Mouse (Mus musculus) heart, embryonic 10.5 days (tissue): ENCODE measurements around the gene Mfsd5. TPM values are rescaled to one million over a fixed set of nuclear protein-coding genes. Genes with fewer than 3 reads are reported as not detected.

Source experiments
- DNase-seq: peaks from one replicate; pipeline ENCODE4 v3.0.0-alpha.2; 2017; ENCODE audit warnings: low spot score
- H3K27ac ChIP-seq: fragments of 300-500 bp; sonication (generic); 2 replicates; pipeline ENCODE4 v1.5.1; 2016; ENCODE audit warnings: mild to moderate bottlenecking
- H3K27me3 ChIP-seq: fragments of 300-500 bp; sonication (generic); 2 replicates; pipeline ENCODE4 v1.6.1; 2016; ENCODE audit warnings: mild to moderate bottlenecking; ENCODE audit not compliant: poor library complexity, insufficient read depth, severe bottlenecking
- H3K36me3 ChIP-seq: fragments of 300-500 bp; sonication (generic); 2 replicates; pipeline ENCODE4 v1.6.1; 2016; ENCODE audit warnings: mild to moderate bottlenecking, moderate library complexity
- H3K4me1 ChIP-seq: fragments of 300-500 bp; sonication (generic); 2 replicates; pipeline ENCODE4 v1.6.1; 2016; ENCODE audit warnings: mild to moderate bottlenecking
- H3K4me3 ChIP-seq: fragments of 300-500 bp; sonication (generic); 2 replicates; pipeline ENCODE4 v1.5.1; 2016; ENCODE audit warnings: mild to moderate bottlenecking, moderate library complexity
- H3K9me3 ChIP-seq: fragments of 300-500 bp; sonication (generic); 2 replicates; pipeline ENCODE4 v1.6.1; 2016; ENCODE audit warnings: mild to moderate bottlenecking, moderate library complexity
- WGBS: fragments of 180-500 bp; shearing (Covaris S2); methylation state at CpG from one replicate; pipeline ENCODE4 v1.1.7; 2016; 5-methylcytosine and 5-hydroxymethylcytosine counted together
- polyA plus RNA-seq: library from polyadenylated mRNA; unstranded; fragments of >200 nt; fragmentation: Nextera tagmentation; extraction: Ambion mirVana; gene quantifications from 2 replicates; pipeline ENCODE4 v1.2.1, GENCODE M21; 2016

Gene Mfsd5
- polyA plus RNA-seq, 1 experiment from 2014 or later = 63.4 TPM

DNA sequence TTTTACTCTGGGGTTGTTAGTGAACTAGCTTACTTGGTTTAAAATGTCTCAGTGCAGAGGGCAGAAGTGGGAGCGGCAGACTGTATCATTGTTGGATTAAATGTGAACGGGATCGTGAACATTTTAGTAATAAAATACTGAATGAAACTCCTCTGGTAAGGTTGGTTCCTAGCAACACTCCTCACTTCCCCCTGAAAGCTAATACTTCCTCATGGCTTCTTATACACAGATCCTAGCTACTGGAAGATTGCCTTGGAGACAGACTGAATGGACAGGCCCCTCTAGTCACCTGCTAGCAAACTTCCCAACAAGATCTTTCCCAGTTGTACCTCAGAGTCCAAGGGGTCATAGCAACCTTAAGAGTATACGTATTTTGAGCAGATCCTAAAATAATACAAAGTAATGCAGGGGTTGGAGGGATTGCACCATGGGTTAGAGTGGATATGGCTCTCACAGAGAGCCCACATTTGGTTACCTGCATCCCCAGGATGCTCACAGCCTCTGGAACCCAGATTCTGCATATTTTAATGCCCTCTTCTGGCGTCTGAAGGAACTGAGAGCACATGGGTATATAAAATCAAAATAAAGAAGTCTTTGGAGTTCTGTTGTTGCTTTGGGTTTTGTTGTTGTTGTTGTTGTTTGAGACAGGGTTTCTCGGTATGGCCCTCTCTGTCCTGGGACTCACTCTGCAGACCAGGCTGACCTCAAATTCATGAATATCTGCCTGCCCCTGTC lies 5.1 kb upstream of the Mfsd5 start:
- Histone ChIP-seq H3K27ac (no peak overlapping the region), H3K9me3 (no peaks in the 10 kb centered on the region), H3K4me3 (no peak overlapping the region), H3K4me1 (peaks cover 20% of the 10 kb centered on the region), H3K36me3 (no peaks in the 10 kb centered on the region), H3K27me3 (peaks cover 24% of the 10 kb centered on the region)
- no peak for DNase-seq
- 65% methylated on average over 6 of the region's 6 CpGs for WGBS

DNA sequence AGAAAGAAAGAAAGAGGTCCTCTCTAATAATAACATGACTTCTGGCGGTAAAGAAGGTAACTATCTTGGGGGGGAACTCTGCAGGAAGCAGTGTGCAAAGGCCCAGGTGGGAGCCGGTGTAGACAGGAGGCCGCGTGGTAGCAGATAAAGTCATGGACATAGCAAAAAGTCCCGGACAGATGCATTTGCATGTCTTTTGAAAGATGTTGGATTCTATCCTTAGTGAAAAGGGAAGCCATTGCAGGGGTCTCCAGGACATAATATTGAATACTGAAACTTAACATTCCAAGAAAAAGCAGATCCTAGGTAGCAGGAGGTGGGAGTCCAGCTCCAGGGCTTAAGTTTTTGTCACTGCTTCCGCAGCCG lies 545 bp upstream of the Mfsd5 start:
- Histone ChIP-seq H3K27me3 (no peaks in the 10 kb centered on the region), H3K36me3 (peaks cover 24% of the 10 kb centered on the region), H3K9me3 (no peaks in the 10 kb centered on the region), H3K27ac (peak overlapping the region; percentile 96), H3K4me1 (peaks cover 32% of the 10 kb centered on the region), H3K4me3 (peak overlapping the region; percentile 98)
- no peak for DNase-seq
- WGBS = 25% methylated on average over 7 of the region's 7 CpGs

DNA sequence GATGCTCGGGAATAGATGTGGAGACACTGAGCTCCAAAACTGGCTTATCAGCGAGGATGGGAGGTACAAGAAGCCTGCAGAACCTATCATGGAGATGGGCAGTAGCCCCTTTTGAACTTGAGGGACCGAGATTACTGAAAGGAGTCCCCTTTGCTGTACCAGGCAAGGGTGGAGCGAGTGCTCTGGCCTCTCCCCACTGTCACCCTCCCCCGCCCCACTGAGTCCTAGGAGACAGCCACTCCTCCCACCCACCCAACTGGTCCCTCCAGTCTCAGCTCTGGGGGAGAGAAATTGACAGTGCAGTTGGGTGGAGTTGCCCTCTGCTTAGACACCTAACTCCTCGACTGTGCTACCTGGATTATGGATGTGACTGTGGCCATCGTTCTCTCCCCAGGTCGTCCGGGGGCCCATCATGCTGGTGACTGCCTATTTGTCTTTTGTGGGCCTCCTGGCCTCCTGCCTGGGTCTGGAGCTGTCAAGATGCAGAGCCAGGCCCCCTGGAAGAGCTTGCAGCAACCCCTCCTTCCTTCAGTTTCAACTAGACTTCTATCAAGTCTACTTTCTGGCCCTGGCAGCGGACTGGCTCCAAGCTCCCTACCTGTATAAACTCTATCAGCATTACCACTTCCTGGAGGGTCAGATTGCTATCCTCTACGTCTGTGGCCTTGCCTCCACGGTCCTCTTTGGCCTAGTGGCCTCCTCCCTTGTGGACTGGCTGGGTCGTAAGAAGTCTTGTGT lies 698 bp downstream of the Mfsd5 start:
- no peak for DNase-seq
- H3K4me3 ChIP-seq = peak overlapping the region; percentile 98
- H3K4me1 ChIP-seq = peaks cover 36% of the 10 kb centered on the region
- H3K9me3 ChIP-seq = no peaks in the 10 kb centered on the region
- H3K27ac ChIP-seq = peak overlapping the region; percentile 96
- H3K36me3 ChIP-seq = peaks cover 24% of the 10 kb centered on the region
- 29% methylated on average over 13 of the region's 13 CpGs for WGBS
- H3K27me3 ChIP-seq = no peaks in the 10 kb centered on the region

DNA sequence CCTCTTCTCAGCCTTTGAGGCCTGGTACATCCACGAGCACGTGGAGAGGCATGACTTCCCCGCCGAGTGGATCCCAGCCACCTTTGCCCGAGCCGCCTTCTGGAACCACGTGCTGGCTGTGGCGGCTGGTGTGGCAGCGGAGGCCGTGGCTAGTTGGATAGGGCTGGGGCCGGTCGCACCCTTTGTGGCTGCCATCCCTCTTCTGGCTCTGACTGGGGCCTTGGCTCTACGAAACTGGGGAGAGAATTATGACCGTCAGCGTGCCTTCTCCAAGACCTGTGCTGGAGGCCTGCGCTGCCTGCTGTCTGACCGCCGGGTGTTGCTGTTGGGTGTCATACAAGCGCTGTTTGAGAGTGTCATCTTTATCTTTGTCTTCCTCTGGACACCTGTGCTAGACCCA lies 1.4 kb downstream of the Mfsd5 start:
- Histone ChIP-seq H3K27me3 (no peaks in the 10 kb centered on the region), H3K4me3 (peak overlapping the region; percentile 98), H3K4me1 (peaks cover 41% of the 10 kb centered on the region), H3K27ac (0 out of 2 replicates have a peak overlapping the region, but pooled peaks have one; percentile 96), H3K9me3 (no peaks in the 10 kb centered on the region), H3K36me3 (peaks cover 24% of the 10 kb centered on the region)
- WGBS = 93% methylated on average over 19 of the region's 19 CpGs
- DNase-seq = no peak

DNA sequence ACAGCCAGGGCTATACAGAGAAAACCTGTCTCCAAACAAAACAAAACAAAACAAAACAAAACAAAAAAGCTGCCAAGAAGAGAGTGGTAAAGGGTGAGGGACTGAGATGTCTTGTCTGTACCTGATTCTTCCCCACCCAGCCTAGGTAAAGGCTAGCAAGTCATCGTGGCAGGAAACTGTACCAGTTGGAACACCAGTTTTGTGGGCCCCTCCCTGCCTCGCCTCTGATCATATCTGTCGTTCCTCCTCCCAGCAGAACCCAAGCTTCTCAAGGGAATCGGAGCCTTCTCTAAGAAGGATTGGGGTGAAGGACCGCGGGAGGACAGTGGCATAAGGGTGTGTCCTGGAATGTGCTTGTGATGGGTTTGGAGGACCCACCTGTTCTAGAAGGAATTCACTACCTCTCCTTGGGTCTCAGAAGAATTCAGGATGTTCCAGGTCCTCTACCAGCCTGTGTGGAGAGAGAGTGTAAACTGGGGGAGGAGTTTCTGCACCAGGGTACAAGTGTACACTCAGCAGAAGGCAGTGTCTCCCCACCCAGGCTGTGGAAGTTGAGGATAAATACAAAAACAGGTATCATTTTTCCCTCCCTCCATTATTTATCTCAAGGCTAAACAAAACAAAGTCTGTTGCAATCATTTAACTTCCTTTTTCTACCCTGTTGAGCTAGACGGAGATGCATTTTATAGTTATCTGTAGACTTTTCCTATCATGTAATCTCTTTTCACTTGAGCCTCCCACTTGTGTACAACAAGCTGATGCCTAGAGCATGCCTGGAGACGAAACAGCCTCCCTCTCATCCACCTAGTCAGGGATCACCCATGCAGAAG lies 3.4 kb downstream of the Mfsd5 start:
- Histone ChIP-seq H3K4me1 (peaks cover 41% of the 10 kb centered on the region), H3K9me3 (no peaks in the 10 kb centered on the region), H3K27me3 (no peaks in the 10 kb centered on the region), H3K27ac (no peak overlapping the region), H3K4me3 (no peak overlapping the region), H3K36me3 (peaks cover 24% of the 10 kb centered on the region)
- 73% methylated on average over 8 of the region's 8 CpGs for WGBS
- DNase-seq = no peak

DNA sequence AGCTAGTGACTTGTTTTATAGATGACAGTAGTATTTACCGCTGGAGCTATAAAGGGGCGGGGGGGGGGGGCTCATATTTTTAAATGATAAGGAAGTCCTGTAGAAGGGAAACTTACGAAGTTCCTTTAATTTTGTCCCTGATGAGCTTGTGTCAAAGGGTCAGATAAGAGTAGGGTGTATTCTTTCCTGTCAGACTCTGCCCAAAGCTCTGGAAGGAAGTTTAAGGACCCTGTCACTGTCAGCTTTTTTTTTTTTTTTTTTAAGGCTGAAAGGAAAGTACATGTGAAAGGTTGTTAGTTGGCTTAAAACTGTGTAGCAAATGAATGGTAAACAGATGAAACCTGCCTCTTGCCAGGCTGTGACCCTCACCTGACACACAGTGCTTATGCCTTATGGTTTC lies 4.4 kb downstream of the Mfsd5 start:
- DNase-seq = no peak
- 58% methylated on average over 3 of the region's 3 CpGs for WGBS
- peaks cover 38% of the 10 kb centered on the region for H3K4me1 ChIP-seq
- no peak overlapping the region for H3K27ac ChIP-seq
- no peaks in the 10 kb centered on the region for H3K27me3 ChIP-seq
- H3K4me3 ChIP-seq = no peak overlapping the region
- peaks cover 24% of the 10 kb centered on the region for H3K36me3 ChIP-seq
- H3K9me3 ChIP-seq = no peaks in the 10 kb centered on the region

DNA sequence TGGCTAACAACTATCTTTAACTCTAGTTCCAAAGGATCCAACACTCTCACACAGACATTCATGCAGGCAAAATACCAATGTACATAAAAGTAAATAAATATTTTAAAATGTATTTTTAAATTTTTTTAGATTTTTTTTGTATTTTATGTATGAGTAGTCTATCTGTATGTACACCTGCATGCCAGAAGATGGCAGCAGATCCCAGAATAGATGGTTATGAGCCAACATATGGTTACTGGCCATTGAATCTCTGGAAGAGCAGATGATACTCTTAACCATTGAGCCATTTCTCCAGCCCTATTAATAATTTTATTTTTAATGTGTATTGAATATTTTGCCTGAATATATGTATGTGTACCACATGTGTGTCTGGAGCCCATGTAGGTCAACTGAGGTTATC lies 8.1 kb downstream of the Mfsd5 start:
- DNase-seq = no peak

DNA sequence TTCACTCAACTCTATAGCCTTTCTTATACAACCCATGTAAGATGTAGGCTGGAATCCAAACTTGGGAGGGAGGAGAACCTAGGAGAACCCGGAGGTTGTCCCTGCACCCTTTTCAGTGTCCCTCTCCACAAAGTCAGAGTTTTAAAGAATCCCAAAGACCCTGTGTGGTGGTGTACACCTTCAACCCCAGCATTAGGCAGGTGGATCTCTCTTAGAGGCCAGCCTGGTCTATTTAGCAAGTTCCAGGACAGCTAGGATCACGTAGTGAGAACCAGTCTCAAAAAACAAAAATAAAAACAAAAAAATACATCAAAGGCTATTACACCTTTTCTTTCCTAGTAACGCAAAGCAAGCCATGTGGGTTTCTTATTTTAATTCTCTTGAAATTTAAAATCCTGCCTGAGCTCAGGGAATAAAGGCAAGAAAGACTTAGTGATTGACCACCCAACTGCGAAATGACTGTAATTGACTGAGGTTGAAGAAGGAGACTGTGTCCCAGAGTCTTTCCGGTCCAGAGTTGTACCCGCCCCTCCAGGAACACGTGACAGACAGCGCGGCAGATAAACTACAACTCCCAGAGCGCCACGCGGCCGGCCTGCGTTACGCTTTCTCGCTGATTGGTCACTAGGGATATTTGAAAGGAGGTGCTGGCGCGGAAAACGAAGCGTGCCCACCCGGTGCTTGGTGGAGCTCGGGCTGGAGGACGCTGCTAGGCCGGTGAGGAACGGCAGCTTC lies 16.5 kb downstream of the Mfsd5 start, which contains the start of gene Espl1:
TSS of gene Espl1 (plus strand) at position 634 of the 735 bp plus-strand sequence.
- peak within 1 kb of the TSS; percentile 83 for H3K27ac ChIP-seq
- H3K36me3 ChIP-seq = peaks cover 30% of the 10 kb centered on the region
- peak within 1 kb of the TSS; percentile 86 for H3K4me3 ChIP-seq
- WGBS = 7% methylated on average over 25 of the region's 25 CpGs
- peak; percentile 98 for DNase-seq
- no peaks in the 10 kb centered on the region for H3K9me3 ChIP-seq
- H3K4me1 ChIP-seq = peaks cover 6% of the 10 kb centered on the region
- no peaks in the 10 kb centered on the region for H3K27me3 ChIP-seq

More for the DNA sequence above, 8.1 kb downstream of the Mfsd5 start:
- Histone ChIP-seq H3K9me3 (no peaks in the 10 kb centered on the region), H3K4me3 (no peak overlapping the region), H3K36me3 (peaks cover 3% of the 10 kb centered on the region; the same call in 1 of the 2 replicates), H3K27me3 (no peaks in the 10 kb centered on the region), H3K4me1 (peaks cover 12% of the 10 kb centered on the region), H3K27ac (no peak overlapping the region)

DNA sequence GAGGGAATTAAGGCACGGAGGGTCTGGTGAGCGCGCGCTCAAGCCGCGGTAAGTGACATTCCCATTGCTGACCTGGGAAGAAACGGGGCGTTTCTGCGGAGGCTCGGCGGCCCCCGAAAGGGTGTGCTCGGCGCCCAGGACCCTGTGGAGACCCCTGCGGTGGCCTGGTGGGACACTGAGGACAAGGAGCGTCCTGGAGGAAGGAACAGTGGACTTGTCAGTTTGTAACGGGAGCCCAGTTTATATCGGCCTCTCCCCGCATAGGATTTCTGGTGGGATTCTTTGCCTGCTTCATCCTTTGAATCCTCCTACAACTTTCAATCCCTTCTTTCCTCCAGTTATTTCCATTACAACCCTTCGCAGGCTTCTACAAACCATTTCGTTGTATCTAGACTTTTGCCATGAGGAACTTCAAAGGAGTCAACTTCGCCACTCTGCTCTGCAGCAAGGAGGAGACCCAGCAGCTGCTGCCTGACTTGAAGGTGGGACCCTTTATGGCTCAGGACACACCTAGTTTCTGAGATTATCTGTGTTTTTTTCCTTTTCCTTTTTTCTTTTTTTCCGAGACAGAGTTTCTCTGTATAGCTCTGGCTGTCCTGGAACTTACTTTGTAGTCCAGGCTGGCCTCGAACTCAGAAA lies 17.2 kb downstream of the Mfsd5 start:
- H3K36me3 ChIP-seq = peaks cover 37% of the 10 kb centered on the region
- no peaks in the 10 kb centered on the region for H3K27me3 ChIP-seq
- peak overlapping the region; percentile 86 for H3K4me3 ChIP-seq
- WGBS = 4% methylated on average over 24 of the region's 24 CpGs
- peaks cover 6% of the 10 kb centered on the region for H3K4me1 ChIP-seq
- no peak for DNase-seq
- H3K27ac ChIP-seq = peak overlapping the region; percentile 83
- no peaks in the 10 kb centered on the region for H3K9me3 ChIP-seq

DNA sequence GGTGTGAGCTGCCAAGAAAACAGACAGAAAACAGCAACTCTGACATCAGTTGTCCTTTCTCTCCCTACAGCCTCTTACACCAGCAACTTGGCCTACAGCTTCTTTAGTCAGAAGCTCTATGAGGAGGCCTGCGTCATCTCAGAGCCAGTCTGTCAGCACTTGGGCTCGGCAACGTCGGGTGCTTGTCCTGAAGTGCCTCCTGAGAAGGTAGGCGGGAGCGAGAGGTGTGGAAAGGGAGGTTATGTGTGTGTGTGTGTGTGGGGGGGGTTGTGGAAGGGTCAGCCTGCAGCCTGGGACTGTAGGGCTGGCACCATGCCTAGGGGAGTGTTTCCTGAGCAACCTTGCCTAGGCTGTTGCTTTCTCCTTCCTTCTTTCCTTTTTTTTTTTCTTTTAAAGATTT lies 23.3 kb downstream of the Mfsd5 start:
- Histone ChIP-seq H3K4me1 (peaks cover 3% of the 10 kb centered on the region; the same call in 1 of the 2 replicates), H3K36me3 (peaks cover 88% of the 10 kb centered on the region), H3K4me3 (no peak overlapping the region), H3K9me3 (no peaks in the 10 kb centered on the region), H3K27me3 (no peaks in the 10 kb centered on the region), H3K27ac (no peak overlapping the region)
- WGBS = 39% methylated on average over 6 of the region's 6 CpGs
- DNase-seq = peak; percentile 93

DNA sequence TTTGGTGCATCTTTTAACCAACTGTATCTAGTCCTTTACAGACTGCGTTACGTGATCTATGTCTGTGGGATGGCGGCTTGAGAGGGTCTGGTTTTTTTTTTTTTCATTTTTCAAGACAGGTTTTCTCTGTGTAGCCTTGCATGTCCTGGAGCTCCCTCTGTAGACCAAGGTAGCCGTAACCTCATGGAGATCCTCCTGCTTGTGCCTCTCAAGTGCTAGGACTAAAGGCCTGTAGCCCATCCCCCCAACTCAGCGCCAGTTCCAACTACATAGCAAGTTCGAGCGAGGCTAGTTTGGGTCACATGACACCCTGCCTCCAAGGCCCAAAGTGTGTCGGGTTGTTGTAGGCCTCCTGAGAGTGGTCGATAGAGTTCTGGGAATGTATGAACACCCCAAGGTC lies 29.5 kb downstream of the Mfsd5 start:
- Histone ChIP-seq H3K4me3 (no peak overlapping the region), H3K27ac (no peak overlapping the region), H3K9me3 (no peaks in the 10 kb centered on the region), H3K4me1 (no peaks in the 10 kb centered on the region), H3K36me3 (peaks cover 93% of the 10 kb centered on the region), H3K27me3 (no peaks in the 10 kb centered on the region)
- no peak for DNase-seq
- WGBS = 86% methylated on average over 9 of the region's 9 CpGs
